Mouse (Mus musculus): Measurements from ENCODE around the gene Krt90.
A peak's percentile ranks its signal among the peaks of the same experiment; 100 is the strongest.

The Krt90 gene

DNA sequence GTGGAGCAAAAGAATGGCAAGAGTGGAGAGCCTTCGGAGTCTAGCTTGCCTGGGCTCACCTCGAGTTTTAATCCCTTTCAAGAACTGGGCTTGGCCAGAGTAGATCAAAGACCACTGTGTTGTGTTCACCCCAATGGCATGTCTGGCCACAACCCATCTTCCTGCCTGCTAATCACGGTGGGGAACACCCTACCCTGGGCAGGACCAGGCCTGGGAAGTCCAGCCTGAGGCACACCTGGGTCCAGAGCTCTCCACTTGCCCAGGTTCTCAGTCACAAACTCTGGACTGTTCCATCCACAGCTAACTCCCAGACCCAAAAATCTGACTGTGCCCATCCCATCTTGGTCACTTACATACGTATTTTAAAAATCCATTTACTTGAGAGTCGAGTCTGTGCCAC is at the start of gene Krt90:
TSS of gene Krt90 (minus strand) at position 101 of the 400 bp plus-strand sequence.
- DNase-seq (ENCODE audit: low spot score in 2 of 2) = no peak

DNA sequence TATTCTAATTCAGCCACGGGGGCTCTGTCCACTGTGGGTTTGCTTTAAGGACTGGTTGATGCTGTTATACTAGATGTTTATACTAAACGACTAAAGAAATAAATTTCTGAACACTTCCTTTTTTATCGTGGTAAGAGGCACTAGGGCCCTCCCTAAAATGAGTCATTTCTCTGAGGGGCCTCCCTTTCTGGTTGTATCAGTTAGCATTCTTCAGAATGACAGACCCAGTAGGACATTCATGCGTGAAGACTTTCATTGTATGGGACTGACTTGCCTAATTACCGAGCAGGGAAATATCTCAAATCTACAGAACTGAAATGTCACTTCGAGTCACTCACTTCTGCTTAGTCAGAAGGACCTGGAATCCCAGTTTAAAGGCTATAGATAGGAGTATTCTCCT is 36.4 kb upstream of the Krt90 start:
- no peak for DNase-seq (ENCODE audit: low spot score in 2 of 2)

DNA sequence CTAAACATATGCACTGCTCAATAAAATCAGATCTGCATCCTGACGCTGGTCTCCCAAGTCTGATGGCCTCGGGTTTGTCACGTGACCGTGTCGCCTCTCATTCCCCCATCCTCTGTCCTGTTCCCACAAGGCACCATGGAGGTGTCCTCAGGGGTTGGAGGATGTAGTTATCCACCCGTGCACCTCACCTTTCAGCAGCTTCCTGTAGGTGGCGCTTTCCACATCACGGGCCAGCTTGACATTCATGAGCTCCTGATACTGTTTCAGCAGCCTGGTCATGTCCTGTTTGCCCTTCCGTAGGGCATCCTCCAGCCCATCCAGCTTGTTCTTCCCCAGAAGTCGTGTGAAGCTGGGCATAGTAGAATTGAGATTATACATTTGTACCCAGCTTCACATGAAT is 25.5 kb upstream of the Krt90 start:
- no peak for DNase-seq (ENCODE audit: low spot score in 2 of 2)

DNA sequence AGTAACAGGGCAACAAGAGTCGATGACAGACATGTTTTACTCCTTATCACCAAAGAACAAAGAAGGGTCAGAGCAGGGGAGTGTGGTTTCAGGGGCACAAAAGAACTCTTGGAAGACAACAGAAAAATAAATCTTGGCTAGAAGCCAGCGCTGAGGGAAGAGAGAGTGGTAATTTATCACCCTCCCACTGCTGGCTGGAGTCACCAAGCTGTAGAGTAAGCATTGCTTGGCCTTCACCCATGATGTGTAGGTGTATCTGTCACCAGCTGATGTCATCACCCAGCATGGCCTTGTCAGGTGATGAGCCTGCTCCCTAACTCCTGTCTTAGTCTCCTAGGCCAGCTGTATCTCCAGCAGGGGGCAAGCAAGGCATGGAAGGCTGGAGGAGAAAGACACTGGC is 21.7 kb upstream of the Krt90 start:
- no peak for DNase-seq (ENCODE audit: low spot score in 2 of 2)

DNA sequence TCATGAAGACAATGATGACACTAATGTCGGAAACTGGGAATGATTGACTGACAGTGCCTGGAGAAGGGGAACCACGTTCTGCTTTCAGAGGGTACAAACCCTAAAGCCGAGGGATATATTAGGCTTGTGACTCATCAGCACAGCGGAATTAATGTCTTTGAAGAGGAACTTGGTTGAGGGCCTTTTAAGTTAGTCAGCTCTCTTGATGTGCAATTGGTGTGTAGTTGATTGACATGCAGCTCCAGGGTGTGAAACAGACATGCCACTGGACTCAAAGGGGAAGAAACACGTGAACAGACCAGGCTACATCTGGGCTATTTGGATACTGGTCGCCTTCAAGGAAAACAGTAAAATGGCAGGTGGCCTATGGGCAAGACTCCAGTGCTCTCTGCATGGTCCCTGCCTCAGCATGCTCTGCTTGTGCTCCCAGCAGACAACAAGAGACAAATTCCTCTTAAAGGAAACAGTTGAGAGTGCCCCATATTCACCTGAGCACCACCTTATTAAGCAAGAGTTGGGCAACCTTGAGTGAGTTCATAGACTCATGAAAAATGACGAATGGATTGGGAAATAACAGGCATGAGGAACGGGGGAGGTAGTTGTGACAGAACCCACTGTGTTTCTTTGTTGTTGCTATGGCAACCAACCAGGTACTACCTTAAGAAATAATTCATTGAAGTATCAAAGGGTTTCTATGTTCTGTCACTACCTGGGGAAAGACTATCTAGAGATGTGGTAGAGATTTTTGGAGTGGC is 20.6 kb upstream of the Krt90 start:
- no peak for DNase-seq (ENCODE audit: low spot score in 2 of 2)

DNA sequence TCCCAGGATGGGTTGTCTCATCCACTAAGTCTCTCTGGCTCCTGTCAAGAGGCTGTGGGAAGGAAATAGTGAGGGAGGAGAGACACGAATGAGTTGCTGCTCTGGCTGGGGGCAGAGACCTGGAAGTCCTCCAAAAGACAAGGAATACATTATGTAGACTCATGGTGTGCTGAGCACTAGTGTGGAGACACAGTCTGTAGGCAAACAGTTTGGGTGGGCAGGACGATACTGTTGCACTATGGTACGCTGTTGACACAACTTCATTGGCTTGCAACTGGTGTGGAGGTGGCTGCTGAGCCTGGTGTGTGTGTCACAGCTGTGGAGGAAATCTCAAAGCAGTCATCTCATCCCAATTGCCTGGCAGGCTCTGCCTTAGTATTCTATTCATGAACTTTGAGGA is 19.0 kb upstream of the Krt90 start:
- DNase-seq (ENCODE audit: low spot score in 2 of 2) = no peak

DNA sequence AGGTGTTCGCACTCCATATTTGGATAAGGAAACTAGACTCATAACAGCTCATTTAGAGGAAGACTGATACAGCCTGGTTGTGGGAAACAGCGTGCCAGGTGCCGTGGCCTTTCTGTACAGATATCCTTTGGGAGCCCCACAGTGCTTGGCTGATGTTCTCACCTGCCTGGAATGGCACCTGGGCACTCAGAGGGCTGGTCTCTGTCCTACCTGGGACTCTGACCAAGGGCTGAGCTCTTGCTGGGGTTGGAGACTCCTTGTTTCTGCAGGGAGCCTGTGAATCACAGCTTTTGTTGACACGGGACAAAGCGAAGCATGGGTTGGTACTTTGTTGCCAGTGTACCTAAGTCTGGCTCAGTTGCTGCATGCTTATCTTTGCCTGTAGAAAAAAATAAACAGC is 12.8 kb upstream of the Krt90 start:
- no peak for DNase-seq (ENCODE audit: low spot score in 2 of 2)

DNA sequence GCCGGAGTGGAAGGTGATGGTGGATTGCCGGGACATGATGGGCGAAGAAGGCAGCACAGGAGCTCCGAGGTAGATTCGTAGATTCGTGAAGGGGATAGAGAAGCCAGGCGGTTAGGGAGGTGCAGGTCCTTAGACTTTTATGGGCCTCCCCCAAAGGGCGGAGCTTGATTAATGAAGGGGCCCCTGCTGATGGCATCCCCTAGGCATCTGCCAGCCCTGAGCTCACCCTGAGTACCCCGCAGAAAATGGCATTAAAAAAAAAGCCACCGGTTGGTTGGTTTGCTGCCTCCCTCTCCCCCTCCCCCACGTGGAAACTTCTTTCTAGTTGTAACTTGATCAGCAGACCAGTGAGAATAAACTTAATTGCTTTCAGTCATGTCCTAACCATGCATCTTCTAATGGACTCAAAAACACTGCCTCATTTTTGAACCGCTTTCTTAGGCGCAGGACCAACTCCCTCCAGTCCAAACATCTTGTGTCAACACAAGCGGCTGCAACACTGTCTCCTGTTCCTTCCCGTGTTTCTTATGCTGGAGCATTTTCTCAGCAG is 11.1 kb upstream of the Krt90 start, which contains the start of gene Krt75:
TSS of gene Krt75 (minus strand) at position 109 of the 550 bp plus-strand sequence.
- no peak for DNase-seq (ENCODE audit: low spot score in 2 of 2)

DNA sequence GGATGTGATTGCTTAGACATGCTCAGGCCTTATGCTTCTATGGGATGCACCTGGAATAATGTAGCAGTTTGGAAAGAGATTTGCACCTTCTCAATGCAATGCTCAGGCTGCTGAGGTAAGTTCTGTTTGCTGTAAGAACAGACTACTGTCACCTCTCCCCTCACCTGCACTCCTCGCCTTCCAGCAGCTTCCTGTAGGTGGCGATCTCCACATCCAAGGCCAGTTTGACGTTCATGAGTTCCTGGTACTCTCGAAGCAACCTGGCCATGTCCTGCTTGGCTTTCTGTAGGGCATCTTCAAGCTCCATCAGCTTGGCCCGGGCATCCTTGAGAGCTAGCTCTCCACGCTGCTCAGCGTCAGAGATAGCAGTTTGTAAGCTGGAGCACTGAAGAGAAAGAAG is 5.0 kb upstream of the Krt90 start:
- no peak for DNase-seq (ENCODE audit: low spot score in 2 of 2)

DNA sequence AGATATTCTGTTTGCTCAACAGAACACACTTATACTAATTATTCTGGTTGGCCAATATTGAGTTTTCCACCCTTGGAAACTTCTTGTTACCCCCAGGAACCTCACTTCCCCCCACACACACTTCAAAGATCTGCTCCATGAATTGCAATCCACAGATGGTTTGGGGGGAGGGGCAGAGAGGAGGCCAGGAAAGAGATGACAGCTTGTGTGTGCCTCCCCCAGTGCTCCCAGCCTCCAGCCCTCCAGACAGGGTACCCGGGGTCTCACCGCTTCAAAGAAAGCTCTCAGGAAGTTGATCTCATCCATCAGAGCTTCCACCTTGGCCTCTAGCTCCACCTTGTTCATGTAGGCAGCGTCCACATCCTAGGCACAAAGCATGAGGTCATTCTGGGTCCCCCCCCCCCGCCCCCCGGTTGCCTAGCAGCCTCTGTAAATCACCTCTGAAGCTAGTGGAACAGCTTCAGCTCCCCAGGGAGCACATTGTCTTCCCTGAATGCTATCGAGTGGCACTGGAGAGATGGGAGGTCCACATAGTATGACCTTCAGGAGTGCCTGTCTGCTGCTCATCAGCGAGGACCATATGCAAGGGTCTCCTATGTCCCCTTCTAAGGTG is 4.6 kb downstream of the Krt90 start:
- no peak for DNase-seq (ENCODE audit: low spot score in 2 of 2)

DNA sequence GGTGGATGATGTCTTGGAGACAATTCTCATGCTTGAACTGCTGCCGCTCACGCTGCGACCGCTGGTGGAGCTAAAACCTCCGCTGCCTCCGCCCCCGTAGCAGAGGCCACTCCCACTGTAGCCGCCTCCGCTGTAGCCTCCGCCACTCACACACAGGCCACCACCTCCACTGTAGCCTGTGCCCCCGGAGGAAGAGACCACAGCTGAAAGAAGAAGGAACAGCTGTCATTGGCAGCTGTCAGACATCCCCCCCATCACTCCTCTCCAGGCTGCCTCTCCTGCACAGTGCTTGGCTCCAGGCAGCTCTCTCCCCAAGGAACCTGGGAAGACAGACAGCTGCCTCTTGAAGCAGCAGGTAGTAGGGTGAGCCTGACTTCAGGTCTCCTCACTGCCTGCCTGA is 9.6 kb downstream of the Krt90 start:
- DNase-seq (ENCODE audit: low spot score in 2 of 2) = no peak

DNA sequence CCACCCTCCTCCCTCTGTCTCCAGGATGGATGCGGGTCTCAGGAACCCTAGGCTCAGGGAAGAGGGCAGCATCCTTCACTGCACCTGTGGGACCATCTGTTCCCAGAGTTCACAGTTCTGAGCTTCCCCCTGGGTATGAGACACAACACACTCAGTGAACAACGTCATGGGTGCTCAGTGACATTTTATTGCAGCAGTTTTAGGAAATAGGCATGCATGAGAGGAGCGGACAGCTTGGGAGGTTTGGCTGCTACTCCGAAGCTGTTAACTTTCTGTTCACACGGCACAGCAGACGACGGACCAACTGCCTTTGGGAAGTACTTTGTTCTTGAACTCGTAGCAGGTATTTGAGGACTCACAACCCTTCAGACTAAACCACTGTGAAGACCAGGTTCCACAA is 10.6 kb downstream of the Krt90 start:
- DNase-seq (ENCODE audit: low spot score in 2 of 2) = no peak

DNA sequence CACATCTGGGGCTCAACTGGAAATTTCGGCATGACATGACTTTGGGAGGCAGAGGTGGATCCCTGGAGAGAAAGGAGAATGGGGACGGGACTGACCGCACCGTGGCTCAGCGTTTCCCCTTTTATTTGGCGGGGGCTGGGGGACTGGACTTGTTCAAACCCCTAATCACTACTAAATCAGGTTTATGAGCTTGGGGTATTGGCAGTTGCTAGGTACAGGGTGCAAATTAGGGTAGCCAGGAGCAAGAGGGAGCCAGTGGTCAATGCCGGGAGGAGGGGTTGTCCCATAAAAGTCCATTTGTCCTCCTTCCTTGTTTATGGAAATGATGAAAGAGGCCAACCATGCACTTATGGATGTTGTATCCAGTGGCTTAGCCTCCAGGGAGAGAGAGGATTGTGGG is 12.2 kb downstream of the Krt90 start, which contains the start of gene Krt82:
TSS of gene Krt82 (minus strand) at position 101 of the 400 bp plus-strand sequence.
- no peak for DNase-seq (ENCODE audit: low spot score in 2 of 2)

DNA sequence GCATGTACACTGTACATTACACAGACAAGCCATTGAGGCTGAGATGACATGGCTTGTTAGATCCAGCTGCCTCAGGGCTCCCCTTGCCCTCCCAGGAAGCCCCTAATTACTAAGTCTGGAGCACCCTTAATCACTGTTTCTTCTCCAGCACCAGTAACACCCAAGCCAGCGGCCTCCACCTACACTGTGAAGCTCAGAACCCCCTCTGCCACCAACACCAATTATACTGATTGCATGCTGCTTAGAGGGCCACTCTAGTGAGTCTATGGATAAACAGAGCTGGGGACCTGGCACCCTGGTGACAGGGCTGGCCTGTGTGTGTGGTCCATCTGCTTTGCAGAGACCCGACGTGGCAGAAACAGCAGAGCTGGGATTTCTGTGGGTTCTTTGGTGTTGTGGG is 18.3 kb downstream of the Krt90 start:
- DNase-seq (ENCODE audit: low spot score in 2 of 2) = no peak

DNA sequence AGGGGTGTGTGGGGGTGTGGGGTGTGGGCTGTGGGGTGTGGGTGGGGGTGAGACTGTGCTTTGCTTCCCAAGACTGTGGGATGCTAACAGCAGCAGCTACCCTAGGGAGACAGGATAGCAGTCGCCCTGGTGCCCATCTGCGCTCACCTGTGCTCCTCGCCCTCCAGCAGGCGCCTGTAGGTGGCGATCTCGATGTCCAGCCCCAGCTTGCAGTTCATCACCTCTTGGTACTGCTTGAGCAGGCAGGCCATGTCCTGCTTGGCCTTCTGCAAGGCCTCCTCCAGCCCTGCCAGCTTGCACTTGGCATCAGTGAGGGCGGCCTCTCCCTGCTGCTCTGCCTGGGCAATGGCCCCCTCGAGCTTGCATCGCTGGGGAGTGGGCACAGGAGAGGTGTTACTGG is 20.2 kb downstream of the Krt90 start:
- DNase-seq (ENCODE audit: low spot score in 2 of 2) = no peak

DNA sequence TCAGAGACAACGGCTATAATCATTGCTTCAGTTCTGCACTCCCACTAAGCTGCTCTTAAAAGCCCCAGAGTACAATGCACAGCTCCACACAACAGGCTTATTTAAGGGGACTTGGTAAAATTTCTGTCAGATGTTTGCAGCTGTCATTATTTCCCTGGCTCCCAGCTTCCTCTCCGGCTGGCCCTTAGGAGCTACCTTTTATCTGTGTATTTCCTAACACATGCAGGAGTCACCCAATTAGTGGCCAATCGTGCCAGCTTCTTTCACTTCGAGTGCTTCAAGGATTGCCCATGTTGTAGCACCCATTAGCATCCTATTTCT is 24.2 kb downstream of the Krt90 start:
- DNase-seq (ENCODE audit: low spot score in 2 of 2) = no peak

DNA sequence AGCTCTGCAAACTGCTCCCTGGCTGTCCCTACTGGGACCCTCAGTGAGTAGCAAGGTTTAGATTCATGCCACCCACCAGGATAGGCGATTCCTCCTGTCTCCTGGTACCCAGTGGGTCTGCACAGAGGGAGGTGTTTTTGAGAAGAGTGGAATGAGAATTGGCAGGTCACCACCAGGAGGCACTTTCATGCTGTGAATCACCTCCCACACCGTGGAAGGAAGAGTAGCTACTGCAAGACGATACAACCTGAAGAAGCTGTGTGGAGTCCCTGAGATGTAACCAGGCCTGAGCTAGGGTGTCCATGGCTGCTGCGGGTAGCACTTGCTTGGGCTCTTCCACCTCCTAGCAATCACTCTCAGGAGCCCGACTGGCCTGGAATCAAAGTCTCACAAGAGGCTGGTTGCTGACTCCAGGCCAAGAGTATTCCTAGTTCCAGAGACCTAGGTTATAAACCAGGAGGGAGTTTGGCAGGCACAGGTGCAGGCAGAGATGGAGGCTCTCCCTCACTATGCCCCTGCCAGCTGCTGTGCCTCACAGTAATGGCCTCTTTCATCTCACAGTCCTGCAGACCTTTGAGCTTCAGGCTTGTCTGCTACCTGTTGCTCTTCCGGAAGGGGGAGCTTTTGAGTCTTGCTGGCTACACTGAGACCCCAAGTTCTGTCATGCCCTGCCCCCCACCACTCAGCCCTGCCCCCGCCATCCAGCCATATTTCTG is 24.7 kb downstream of the Krt90 start:
- DNase-seq (ENCODE audit: low spot score in 2 of 2) = no peak

DNA sequence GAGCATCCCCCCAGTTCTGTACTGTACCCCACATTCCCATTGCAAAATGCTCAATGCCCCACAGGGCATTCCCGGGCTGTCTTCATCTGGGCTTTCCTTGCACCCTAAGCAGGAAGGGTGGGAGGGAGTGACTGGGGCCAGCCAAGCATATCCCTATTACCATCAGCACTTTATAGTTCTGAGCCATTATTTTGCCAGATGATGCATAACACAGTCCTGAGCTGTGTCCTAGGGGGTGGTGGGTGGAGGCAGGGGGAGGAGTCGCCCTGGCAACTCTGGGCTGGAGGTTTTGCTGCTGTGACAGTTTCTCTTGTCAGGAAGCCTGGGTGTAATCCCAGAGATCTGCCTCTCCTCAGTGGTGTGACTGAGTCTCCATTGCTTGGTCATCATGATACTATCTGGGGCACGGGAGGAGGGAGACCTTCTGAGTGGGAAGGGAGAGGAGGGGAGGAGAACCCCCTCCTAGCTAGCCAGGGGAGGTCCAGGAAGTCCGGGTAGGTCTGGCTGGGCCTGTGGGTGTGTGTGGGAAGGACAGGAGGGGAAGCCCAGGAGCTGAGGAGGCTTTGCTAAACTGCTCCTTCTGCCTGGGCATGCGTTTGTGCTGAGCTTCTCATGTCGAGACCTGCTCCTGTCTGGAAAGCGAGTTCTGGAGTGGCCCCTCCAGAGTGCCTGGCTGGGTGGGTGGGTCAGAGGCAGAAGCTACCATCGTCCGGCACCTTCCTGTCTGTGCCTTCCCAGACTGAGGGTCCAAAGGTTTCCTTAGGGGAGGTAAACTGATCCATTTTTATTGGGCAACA is 26.5 kb downstream of the Krt90 start:
- DNase-seq (ENCODE audit: low spot score in 2 of 2) = no peak

DNA sequence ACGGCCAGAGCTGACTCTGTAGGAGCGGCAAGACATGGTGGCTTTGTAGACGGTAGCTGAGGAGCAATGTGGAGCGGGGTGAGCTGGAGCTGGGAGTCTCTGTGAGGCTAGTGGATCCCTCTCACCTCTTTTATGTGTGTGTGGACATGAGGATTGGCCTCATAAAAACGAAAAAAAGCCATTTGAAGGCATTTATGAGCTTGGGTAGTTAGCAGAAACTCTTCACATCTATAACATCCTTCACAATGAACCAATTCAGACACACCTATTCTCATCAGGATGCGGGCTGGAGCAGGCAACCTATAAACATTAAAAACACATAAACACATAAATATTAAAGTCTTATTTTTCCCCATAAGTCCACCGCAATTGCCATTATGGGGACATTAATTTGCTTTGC is 30.0 kb downstream of the Krt90 start, which contains the start of gene Krt84:
TSS of gene Krt84 (minus strand) at position 101 of the 400 bp plus-strand sequence.
- DNase-seq (ENCODE audit: low spot score in 2 of 2) = no peak

DNA sequence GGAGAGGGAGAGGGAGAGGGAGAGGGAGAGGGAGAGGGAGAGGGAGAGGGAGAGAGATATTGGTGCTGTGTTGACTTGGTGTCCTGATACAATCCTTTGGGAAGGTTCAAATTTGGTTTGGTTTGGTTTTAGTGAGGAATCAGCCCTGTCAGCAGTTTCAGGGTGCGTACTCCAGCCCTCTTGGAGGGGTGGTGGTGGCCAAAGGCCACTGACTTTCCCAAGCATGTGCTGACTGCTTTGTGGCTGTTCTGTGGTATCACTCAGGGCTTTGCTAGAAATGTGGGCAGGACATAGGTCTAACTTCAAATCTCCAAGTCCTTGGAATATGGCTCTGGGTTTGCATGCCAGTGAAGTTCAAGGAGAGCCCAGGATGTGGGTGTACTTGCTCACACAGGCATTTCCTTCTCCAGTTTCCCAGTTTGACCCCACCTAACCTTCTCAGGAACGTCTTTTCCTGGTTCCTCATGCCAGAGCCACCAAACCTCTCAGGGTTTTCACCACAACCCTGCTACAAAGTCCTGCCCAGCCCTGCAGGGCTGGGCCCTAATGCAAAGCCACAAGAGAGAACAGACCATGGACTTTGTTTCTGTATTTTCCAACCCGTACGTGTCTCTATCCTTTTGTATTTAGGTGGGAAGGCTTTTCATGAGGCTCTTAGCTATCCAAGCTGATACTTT is 40.1 kb downstream of the Krt90 start:
- no peak for DNase-seq (ENCODE audit: low spot score in 2 of 2)

DNA sequence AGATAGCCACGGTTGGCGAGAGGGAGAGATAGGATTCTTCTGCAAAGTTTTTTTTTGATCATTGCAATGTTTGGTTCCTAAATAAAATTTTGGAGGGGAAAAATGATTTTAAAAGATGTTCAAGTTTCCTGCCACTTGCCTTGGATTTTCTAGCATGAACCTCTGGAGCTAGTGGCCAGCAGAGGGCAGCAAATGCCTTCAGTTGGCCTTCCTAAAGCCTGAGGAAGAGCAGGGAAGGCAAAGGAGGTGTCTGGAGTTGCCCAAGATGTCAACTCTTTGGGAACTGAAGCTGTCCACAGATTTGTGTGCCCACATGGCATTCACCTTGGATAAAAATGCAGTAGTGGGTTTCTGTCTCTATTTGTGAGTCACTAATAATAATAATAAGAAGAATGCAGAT is 43.0 kb downstream of the Krt90 start:
- peak in 1 of 2 experiments; percentile 26 for DNase-seq (ENCODE audit: low spot score in 2 of 2)
